Mouse (Mus musculus) liver, embryonic 12.5 days (tissue): ENCODE measurements around the gene Msmp. TPM values are rescaled to one million over a fixed set of nuclear protein-coding genes. Genes with fewer than 3 reads are reported as not detected.
"Not testable (repeated sequence)": the region's sequence is repeated elsewhere in the genome, so short reads cannot be mapped to it uniquely, and the experiment has no call there.

Experiments
- ATAC-seq: fragments of 200-750 bp; cut with Nextera tagmentation; 2 replicates; pipeline ENCODE4 v1.8.0; 2017; ENCODE audit warnings: moderate number of reproducible peaks, mild to moderate bottlenecking, moderate library complexity
- H3K27ac ChIP-seq: fragments of 300-500 bp; sonication (generic); 2 replicates; pipeline ENCODE4 v1.5.1; 2016; ENCODE audit warnings: mild to moderate bottlenecking
- H3K27me3 ChIP-seq: fragments of 300-500 bp; sonication (generic); replicated peaks from 2 replicates; pipeline ENCODE4 v1.6.1; 2016; ENCODE audit warnings: mild to moderate bottlenecking, moderate library complexity
- H3K36me3 ChIP-seq: fragments of 300-500 bp; sonication (generic); 2 replicates; pipeline ENCODE4 v1.6.1; 2016; ENCODE audit warnings: mild to moderate bottlenecking, moderate library complexity
- H3K4me1 ChIP-seq: fragments of 300-500 bp; sonication (generic); 2 replicates; pipeline ENCODE4 v1.6.1; 2016
- H3K4me2 ChIP-seq: fragments of 300-500 bp; sonication (generic); 2 replicates; pipeline ENCODE4 v1.6.1; 2016; ENCODE audit warnings: mild to moderate bottlenecking, moderate library complexity
- H3K4me3 ChIP-seq: fragments of 300-500 bp; sonication (generic); 2 replicates; pipeline ENCODE4 v1.5.1; 2016; ENCODE audit warnings: mild to moderate bottlenecking, moderate library complexity
- H3K9ac ChIP-seq: fragments of 300-500 bp; sonication (generic); 2 replicates; pipeline ENCODE4 v1.6.1; 2016; ENCODE audit warnings: mild to moderate bottlenecking, moderate library complexity
- H3K9me3 ChIP-seq: fragments of 300-500 bp; sonication (generic); replicated peaks from 2 replicates; pipeline ENCODE4 v1.6.1; 2016; ENCODE audit warnings: mild to moderate bottlenecking, moderate library complexity
- WGBS: fragments of 180-500 bp; shearing (Covaris S2); methylation state at CpG from one replicate; pipeline ENCODE4 v1.1.7; 2016; ENCODE audit not compliant: insufficient replicate concordance; 5-methylcytosine and 5-hydroxymethylcytosine counted together
- polyA plus RNA-seq: library from polyadenylated mRNA; unstranded; fragments of >200 nt; fragmentation: Nextera tagmentation; extraction: Ambion mirVana; gene quantifications from 2 replicates; pipeline ENCODE4 v1.2.1, GENCODE M21; 2016

Msmp gene
- polyA plus RNA-seq, 1 experiment from 2014 or later, result not detected

DNA sequence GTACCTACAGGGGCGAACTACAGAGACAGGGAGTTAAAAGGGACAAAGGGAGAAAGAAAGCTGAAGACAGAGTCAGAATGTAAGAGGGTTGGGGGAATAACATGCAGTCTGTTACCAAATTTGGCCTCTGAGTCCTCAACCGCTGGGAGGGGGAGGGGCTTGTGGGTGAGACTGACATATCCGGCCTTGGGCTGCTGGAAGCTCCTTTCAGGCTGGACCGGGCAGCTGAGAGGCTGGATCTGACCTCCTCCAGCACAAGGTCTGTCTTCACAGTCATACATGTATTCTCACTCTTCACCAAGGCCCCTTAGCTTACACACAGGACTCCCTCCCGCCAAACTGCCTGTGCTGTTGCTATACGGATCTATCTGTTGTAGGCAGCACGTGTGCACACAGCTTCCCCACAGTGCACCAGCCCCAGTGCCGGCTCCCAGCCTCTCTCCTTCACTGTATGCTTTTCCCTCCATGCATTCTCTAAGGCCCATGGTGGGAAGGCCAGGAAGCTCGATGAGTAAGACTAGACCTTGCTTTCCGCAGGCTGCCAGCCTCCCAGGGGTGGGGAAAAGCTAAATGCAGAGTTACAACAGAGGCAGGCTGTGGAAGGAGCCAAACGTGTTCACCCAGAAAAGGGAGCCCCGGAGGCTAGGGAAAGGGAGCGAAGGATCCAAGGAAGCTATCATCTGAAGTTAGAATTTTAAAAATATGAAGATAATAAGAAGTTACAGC lies 25.5 kb downstream of the Msmp start:
- 10% methylated on average over 13 of the region's 13 CpGs for WGBS
- H3K9me3 ChIP-seq, result no peaks in the 10 kb centered on the region
- H3K27ac ChIP-seq, result peak overlapping the region; percentile 100
- peak overlapping the region; percentile 95 for H3K9ac ChIP-seq
- H3K27me3 ChIP-seq, result no peaks in the 10 kb centered on the region
- peaks cover 45% of the 10 kb centered on the region for H3K36me3 ChIP-seq
- peak overlapping the region; percentile 89 for H3K4me3 ChIP-seq
- peaks cover 61% of the 10 kb centered on the region for H3K4me1 ChIP-seq
- no peak for ATAC-seq
- peak overlapping the region; percentile 96 for H3K4me2 ChIP-seq

GRCm38 (mm10) chr4:43558028-43558630 lies 26.2 kb downstream of the Msmp start:
- Histone ChIP-seq H3K4me2 (peak overlapping the region; percentile 96), H3K4me3 (peak overlapping the region; percentile 89), H3K36me3 (peaks cover 52% of the 10 kb centered on the region), H3K27ac (peak overlapping the region; percentile 100), H3K9me3 (no peaks in the 10 kb centered on the region), H3K27me3 (no peaks in the 10 kb centered on the region), H3K9ac (peak overlapping the region; percentile 95), H3K4me1 (peaks cover 54% of the 10 kb centered on the region)
- no peak for ATAC-seq
- 5% methylated on average over 5 of the region's 5 CpGs for WGBS

- H3K27ac ChIP-seq, result no peak overlapping the region
- no peak overlapping the region for H3K4me3 ChIP-seq
- H3K4me2 ChIP-seq, result no peak overlapping the region
- H3K9ac ChIP-seq, result no peak overlapping the region
- H3K4me1 ChIP-seq, result peaks cover 46% of the 10 kb centered on the region
- WGBS, result 81% methylated on average over 7 of the region's 7 CpGs
- no peak for ATAC-seq
- H3K9me3 ChIP-seq, result peaks cover 10% of the 10 kb centered on the region
- no peaks in the 10 kb centered on the region for H3K27me3 ChIP-seq
- peaks cover 74% of the 10 kb centered on the region for H3K36me3 ChIP-seq
Measured at GRCm38 (mm10) chr4:43555926-43556325, 28.4 kb downstream of the Msmp start.

GRCm38 (mm10) chr4:43553891-43554290 lies 30.4 kb downstream of the Msmp start:
- peaks cover 10% of the 10 kb centered on the region for H3K9me3 ChIP-seq
- H3K4me1 ChIP-seq, result peaks cover 26% of the 10 kb centered on the region
- peaks cover 88% of the 10 kb centered on the region for H3K36me3 ChIP-seq
- no peak overlapping the region for H3K4me3 ChIP-seq
- H3K9ac ChIP-seq, result no peak overlapping the region
- no peaks in the 10 kb centered on the region for H3K27me3 ChIP-seq
- no peak overlapping the region for H3K4me2 ChIP-seq
- H3K27ac ChIP-seq, result no peak overlapping the region
- no peak for ATAC-seq

GRCm38 (mm10) chr4:43552437-43552836 lies 31.9 kb downstream of the Msmp start:
- Histone ChIP-seq H3K36me3 (peaks cover 100% of the 10 kb centered on the region), H3K4me2 (no peak overlapping the region), H3K9me3 (peaks cover 10% of the 10 kb centered on the region), H3K4me1 (peaks cover 12% of the 10 kb centered on the region), H3K4me3 (no peak overlapping the region), H3K27me3 (no peaks in the 10 kb centered on the region), H3K9ac (no peak overlapping the region), H3K27ac (no peak overlapping the region)
- ATAC-seq, result no peak
- 92% methylated on average over 5 of the region's 5 CpGs for WGBS

GRCm38 (mm10) chr4:43551854-43552253 lies 32.4 kb downstream of the Msmp start:
- ATAC-seq, result not testable (repeated sequence)
- WGBS, result 83% methylated on average over 6 of the region's 6 CpGs

DNA sequence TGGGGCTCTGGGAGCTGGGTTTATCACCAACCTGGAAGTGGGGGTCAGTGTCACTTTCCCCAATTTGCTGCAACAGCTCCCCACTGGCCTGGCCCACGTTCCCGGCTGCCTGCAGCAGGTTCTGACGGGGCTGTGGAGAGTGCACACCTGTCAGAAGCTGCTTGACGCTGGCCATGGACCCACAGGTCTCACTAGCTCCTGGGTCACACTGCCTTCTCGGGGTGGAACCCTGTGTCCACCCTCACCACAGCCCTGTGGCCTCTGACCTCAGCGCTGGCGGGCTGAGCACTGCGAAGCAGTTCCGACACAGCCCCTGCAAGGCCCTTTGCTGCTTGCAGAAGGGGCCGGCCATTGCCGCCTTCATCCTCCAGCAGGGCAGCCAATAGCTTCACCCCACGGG lies 35.2 kb downstream of the Msmp start:
- H3K9me3 ChIP-seq, result peaks cover 10% of the 10 kb centered on the region
- H3K9ac ChIP-seq, result no peak overlapping the region
- 90% methylated on average over 12 of the region's 12 CpGs for WGBS
- H3K4me2 ChIP-seq, result no peak overlapping the region
- no peak overlapping the region for H3K4me3 ChIP-seq
- no peaks in the 10 kb centered on the region for H3K4me1 ChIP-seq
- H3K36me3 ChIP-seq, result peaks cover 100% of the 10 kb centered on the region
- no peak overlapping the region for H3K27ac ChIP-seq
- no peak for ATAC-seq
- no peaks in the 10 kb centered on the region for H3K27me3 ChIP-seq

More at GRCm38 (mm10) chr4:43551854-43552253, 32.4 kb downstream of the Msmp start:
- H3K27ac ChIP-seq, H3K4me2 ChIP-seq, H3K9ac ChIP-seq, H3K4me1 ChIP-seq, H3K27me3 ChIP-seq, H3K4me3 ChIP-seq: not testable (repeated sequence)
- peaks cover 100% of the 10 kb centered on the region for H3K36me3 ChIP-seq
- peaks cover 10% of the 10 kb centered on the region for H3K9me3 ChIP-seq

GRCm38 (mm10) chr4:43547160-43547559 lies 37.1 kb downstream of the Msmp start:
- no peak overlapping the region for H3K27ac ChIP-seq
- H3K4me3 ChIP-seq, result no peak overlapping the region
- H3K9me3 ChIP-seq, result peaks cover 2% of the 10 kb centered on the region
- H3K9ac ChIP-seq, result no peak overlapping the region
- peaks cover 100% of the 10 kb centered on the region for H3K36me3 ChIP-seq
- WGBS, result 88% methylated on average over 8 of the region's 8 CpGs
- no peaks in the 10 kb centered on the region for H3K4me1 ChIP-seq
- H3K27me3 ChIP-seq, result no peaks in the 10 kb centered on the region
- no peak for ATAC-seq
- H3K4me2 ChIP-seq, result no peak overlapping the region

DNA sequence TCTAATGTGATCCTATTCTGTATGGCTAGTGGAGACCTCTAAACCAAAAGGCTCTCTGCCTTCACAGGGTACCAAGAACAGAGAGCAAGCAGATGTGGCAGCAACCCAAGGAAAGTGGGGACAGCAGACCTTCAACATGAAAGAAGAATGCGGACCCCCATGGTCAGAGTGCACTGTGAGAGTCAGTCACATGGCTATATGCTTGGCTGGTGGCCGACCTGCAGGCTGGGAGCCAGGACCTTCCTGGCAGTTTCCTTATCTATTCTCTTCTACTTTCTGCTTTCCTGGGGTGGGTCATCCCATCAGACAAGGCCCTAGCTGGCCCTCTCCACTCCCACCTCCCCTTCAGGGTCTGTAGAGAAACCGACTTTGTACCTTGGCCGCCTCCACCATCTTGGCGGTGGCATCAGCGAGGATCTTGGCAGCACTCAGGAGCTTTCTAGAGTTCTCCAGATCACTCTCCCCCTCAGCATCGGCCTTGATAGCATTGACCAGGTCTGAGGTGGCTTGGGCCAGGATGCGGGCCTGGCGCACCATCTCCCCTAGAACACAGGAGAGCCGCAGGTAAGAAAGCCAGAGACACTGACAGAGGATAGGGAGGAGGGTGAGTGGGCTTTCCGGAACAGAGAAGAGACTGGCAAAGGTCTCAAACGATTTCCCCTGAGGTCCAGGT lies 37.8 kb downstream of the Msmp start:
- H3K27ac ChIP-seq, result no peak overlapping the region
- H3K36me3 ChIP-seq, result peaks cover 100% of the 10 kb centered on the region
- no peaks in the 10 kb centered on the region for H3K9me3 ChIP-seq
- H3K4me2 ChIP-seq, result no peak overlapping the region
- ATAC-seq, result no peak
- no peaks in the 10 kb centered on the region for H3K4me1 ChIP-seq
- H3K27me3 ChIP-seq, result no peaks in the 10 kb centered on the region
- H3K9ac ChIP-seq, result no peak overlapping the region
- no peak overlapping the region for H3K4me3 ChIP-seq
- WGBS, result 87% methylated on average over 12 of the region's 12 CpGs

DNA sequence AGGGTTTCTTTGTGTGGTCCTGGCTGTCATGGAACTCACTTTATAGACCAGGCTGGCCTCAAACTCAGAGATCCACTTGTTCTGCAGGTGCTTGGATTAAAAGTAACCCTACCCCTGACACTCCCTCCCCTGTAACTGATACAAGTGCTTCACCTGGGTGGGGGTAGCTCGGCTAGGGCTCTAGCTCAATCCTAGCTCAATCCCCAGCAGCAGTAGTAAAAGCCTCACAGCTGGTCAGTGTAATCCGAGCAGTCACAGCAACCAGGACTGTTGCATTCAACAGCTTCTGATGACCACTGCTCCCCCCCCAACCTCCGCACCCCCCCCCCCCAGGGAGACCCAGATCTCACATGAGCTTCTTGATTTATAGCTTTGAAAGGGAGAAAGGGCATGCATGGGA lies 42.2 kb downstream of the Msmp start:
- WGBS, result 77% methylated on average over 3 of the region's 3 CpGs
- ATAC-seq, result no peak
- no peak overlapping the region for H3K27ac ChIP-seq
- H3K4me3 ChIP-seq, result no peak overlapping the region
- no peaks in the 10 kb centered on the region for H3K27me3 ChIP-seq
- no peak overlapping the region for H3K9ac ChIP-seq
- H3K4me1 ChIP-seq, result no peaks in the 10 kb centered on the region
- H3K36me3 ChIP-seq, result peaks cover 100% of the 10 kb centered on the region
- no peak overlapping the region for H3K4me2 ChIP-seq
- no peaks in the 10 kb centered on the region for H3K9me3 ChIP-seq

GRCm38 (mm10) chr4:43536031-43536430 lies 48.3 kb downstream of the Msmp start:
- WGBS, result 91% methylated on average over 9 of the region's 9 CpGs

DNA sequence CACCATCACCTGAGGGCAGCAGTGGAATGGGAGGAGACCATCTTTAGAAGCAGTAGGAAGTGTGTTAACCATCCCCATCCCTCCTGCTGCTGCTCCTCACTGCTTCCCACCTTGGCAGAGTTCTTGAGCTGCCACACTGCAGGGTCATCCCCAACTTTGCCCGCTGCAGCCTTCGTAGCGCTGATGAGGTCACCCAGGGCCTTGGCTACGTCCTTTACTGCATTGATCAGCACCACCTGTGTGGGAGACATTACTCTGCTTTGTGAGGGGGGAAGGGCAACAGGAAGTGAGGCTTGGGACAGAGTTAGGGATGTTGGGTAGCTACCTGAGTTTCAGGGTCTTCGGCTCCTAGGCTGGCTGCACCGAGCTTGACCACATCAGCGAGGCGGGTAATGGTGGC lies 48.7 kb downstream of the Msmp start:
- Histone ChIP-seq H3K4me2 (no peak overlapping the region), H3K4me3 (no peak overlapping the region), H3K27me3 (no peaks in the 10 kb centered on the region), H3K36me3 (peaks cover 100% of the 10 kb centered on the region), H3K4me1 (no peaks in the 10 kb centered on the region), H3K27ac (no peak overlapping the region), H3K9me3 (no peaks in the 10 kb centered on the region), H3K9ac (no peak overlapping the region)
- WGBS, result 97% methylated on average over 8 of the region's 8 CpGs
- no peak for ATAC-seq

More at GRCm38 (mm10) chr4:43536031-43536430, 48.3 kb downstream of the Msmp start:
- H3K4me3 ChIP-seq, result no peak overlapping the region
- peaks cover 100% of the 10 kb centered on the region for H3K36me3 ChIP-seq
- no peaks in the 10 kb centered on the region for H3K4me1 ChIP-seq
- no peak for ATAC-seq
- H3K4me2 ChIP-seq, result no peak overlapping the region
- H3K9me3 ChIP-seq, result no peaks in the 10 kb centered on the region
- no peak overlapping the region for H3K27ac ChIP-seq
- H3K9ac ChIP-seq, result no peak overlapping the region
- H3K27me3 ChIP-seq, result no peaks in the 10 kb centered on the region
